9 mouse cellular contexts compared by ENCODE assay signal in genomic region chr5:38787851-38788520, GRCm38 (mm10).
DNase-seq lines count a peak whose midpoint lies in the region.
"Had no signal": no experiment of that assay in that cellular context is flagged by ENCODE, and none has a peak within 500 bp of the region (broad histone marks: within the 10 kb centered on the region; RNA-seq: fewer than 3 reads in every experiment).

No protein-coding gene starts in this region.

- 47% methylated on average over 15 of the region's 15 CpGs for WGBS in limb, embryonic 10.5 days

- H3K4me1 ChIP-seq in limb, embryonic 10.5 days, result peaks cover 19% of the 10 kb centered on the region

- no peak overlapping the region for H3K4me3 ChIP-seq in limb, embryonic 10.5 days
- H3K4me3 ChIP-seq: myocyte had no signal

- peak; percentile 75 to 77 for DNase-seq in cerebellum, postnatal 10 days
- DNase-seq in cerebellum, adult 18-20 months, result no peak
- DNase-seq in right cerebral cortex, postnatal 4 days, result peak; percentile 40
- DNase-seq in right cerebral cortex, postnatal 25 days, result no peak
- DNase-seq in limb, embryonic 10.5 days (ENCODE audit: low spot score), result no peak
- DNase-seq in testis, postnatal 10 days (ENCODE audit: low spot score), result no peak
- no peak for DNase-seq in c-Kit-positive CD71-positive TER-119-positive erythroid progenitor cells, embryonic 14.5 days (ENCODE audit: low spot score)
- DNase-seq in adrenal gland, adult 18-20 months (ENCODE audit: low spot score in 2 of 2), result no peak

- H3K9me3 ChIP-seq in limb, embryonic 10.5 days (replicated peaks), result no peaks in the 10 kb centered on the region

- peaks cover 5% of the 10 kb centered on the region; the same call in 1 of the 2 replicates for H3K27me3 ChIP-seq in limb, embryonic 10.5 days (ENCODE audit: low read depth, poor library complexity, severe bottlenecking)

- no peaks in the 10 kb centered on the region for H3K36me3 ChIP-seq in limb, embryonic 10.5 days

- H3K27ac ChIP-seq in limb, embryonic 10.5 days, result peak overlapping the region; percentile 42; the same call in 1 of the 2 replicates

Comparison
In these comparisons a context has a peak if more than half of its experiments do, and no peak if none do; other contexts are left out.
1. DNase-seq: peak in cerebellum, postnatal 10 days (2 of 2) and right cerebral cortex, postnatal 4 days (single experiment); none in cerebellum, adult 18-20 months (0 of 2), right cerebral cortex, postnatal 25 days (single experiment), limb, embryonic 10.5 days (single experiment), testis, postnatal 10 days (single experiment), c-Kit-positive CD71-positive TER-119-positive erythroid progenitor cells, embryonic 14.5 days (single experiment) and adrenal gland, adult 18-20 months (0 of 2).